Mouse (Mus musculus): ENCODE measurements at regions not wholly inside any gene's neighbourhood (a gene's known extent, or its start where the extent isn't known, plus 50 kb on each side); places are given as distances from the start of the nearest gene placed in this dataset.

GRCm38 (mm10) chr4:70705128-70705752 is 170.4 kb upstream of the Megf9 start:
- no peak for ATAC-seq (ENCODE audit: low read depth)
- H3K27ac ChIP-seq (replicated peaks), result no peak overlapping the region
- H3K36me3 ChIP-seq, result no peaks in the 10 kb centered on the region
- H3K4me2 ChIP-seq, result no peak overlapping the region
- no peak overlapping the region for H3K9ac ChIP-seq
- H3K27me3 ChIP-seq, result no peaks in the 10 kb centered on the region
- H3K4me3 ChIP-seq, result no peak overlapping the region
- WGBS, result 73% methylated on average over 3 of the region's 3 CpGs
- H3K9me3 ChIP-seq, result no peaks in the 10 kb centered on the region
- no peaks in the 10 kb centered on the region for H3K4me1 ChIP-seq (replicated peaks)

- 85% methylated on average over 1 of the region's 1 CpGs for WGBS
- H3K27me3 ChIP-seq, result no peaks in the 10 kb centered on the region
Observed at GRCm38 (mm10) chr4:70700894-70701293, 166.1 kb upstream of the Megf9 start.

GRCm38 (mm10) chr4:70664181-70664580 is 129.4 kb upstream of the Megf9 start:
- ATAC-seq (ENCODE audit: low read depth), result no peak
- Histone ChIP-seq H3K4me1 (replicated peaks) (no peaks in the 10 kb centered on the region), H3K4me3 (no peak overlapping the region), H3K27me3 (no peaks in the 10 kb centered on the region), H3K9ac (no peak overlapping the region), H3K36me3 (no peaks in the 10 kb centered on the region), H3K27ac (replicated peaks) (no peak overlapping the region), H3K4me2 (no peak overlapping the region), H3K9me3 (no peaks in the 10 kb centered on the region)
- WGBS, result 86% methylated on average over 1 of the region's 1 CpGs

More at GRCm38 (mm10) chr4:70700894-70701293, 166.1 kb upstream of the Megf9 start:
- no peak overlapping the region for H3K4me2 ChIP-seq
- no peaks in the 10 kb centered on the region for H3K9me3 ChIP-seq
- H3K9ac ChIP-seq, result no peak overlapping the region
- no peak for ATAC-seq (ENCODE audit: low read depth)
- H3K4me3 ChIP-seq, result no peak overlapping the region
- H3K27ac ChIP-seq (replicated peaks), result no peak overlapping the region
- no peaks in the 10 kb centered on the region for H3K36me3 ChIP-seq
- no peaks in the 10 kb centered on the region for H3K4me1 ChIP-seq (replicated peaks)

- no peak overlapping the region for H3K4me3 ChIP-seq
- no peak overlapping the region for H3K27ac ChIP-seq (replicated peaks)
- no peak overlapping the region for H3K9ac ChIP-seq
- no peak for ATAC-seq (ENCODE audit: low read depth)
- H3K9me3 ChIP-seq, result no peaks in the 10 kb centered on the region
- H3K4me2 ChIP-seq, result no peak overlapping the region
- 47% methylated on average over 2 of the region's 2 CpGs for WGBS
- no peaks in the 10 kb centered on the region for H3K36me3 ChIP-seq
- no peaks in the 10 kb centered on the region for H3K27me3 ChIP-seq
- H3K4me1 ChIP-seq (replicated peaks), result no peaks in the 10 kb centered on the region
Observed at GRCm38 (mm10) chr4:70621431-70621837, 86.6 kb upstream of the Megf9 start.

GRCm38 (mm10) chr4:70619636-70620287 is 85.0 kb upstream of the Megf9 start:
- ATAC-seq (ENCODE audit: low read depth), result no peak
- H3K9me3 ChIP-seq, result no peaks in the 10 kb centered on the region
- H3K36me3 ChIP-seq, result no peaks in the 10 kb centered on the region
- WGBS, result 92% methylated on average over 8 of the region's 8 CpGs
- H3K9ac ChIP-seq, result no peak overlapping the region
- no peak overlapping the region for H3K4me3 ChIP-seq
- no peaks in the 10 kb centered on the region for H3K27me3 ChIP-seq
- H3K4me1 ChIP-seq (replicated peaks), result no peaks in the 10 kb centered on the region
- no peak overlapping the region for H3K27ac ChIP-seq (replicated peaks)
- H3K4me2 ChIP-seq, result no peak overlapping the region

GRCm38 (mm10) chr4:70615794-70616193 is 81.0 kb upstream of the Megf9 start:
- H3K4me1 ChIP-seq (replicated peaks), result no peaks in the 10 kb centered on the region
- H3K4me2 ChIP-seq, result no peak overlapping the region
- no peaks in the 10 kb centered on the region for H3K9me3 ChIP-seq
- H3K27me3 ChIP-seq, result no peaks in the 10 kb centered on the region
- no peak overlapping the region for H3K9ac ChIP-seq
- H3K4me3 ChIP-seq, result no peak overlapping the region
- H3K36me3 ChIP-seq, result no peaks in the 10 kb centered on the region
- no peak overlapping the region for H3K27ac ChIP-seq (replicated peaks)
- no peak for ATAC-seq (ENCODE audit: low read depth)
- WGBS, result 74% methylated on average over 4 of the region's 4 CpGs

GRCm38 (mm10) chr4:70614411-70614810 is 79.6 kb upstream of the Megf9 start:
- WGBS, result 54% methylated on average over 5 of the region's 5 CpGs

GRCm38 (mm10) chr4:70603209-70603852 is 68.5 kb upstream of the Megf9 start:
- H3K9ac ChIP-seq, result no peak overlapping the region
- no peak overlapping the region for H3K27ac ChIP-seq (replicated peaks)
- H3K4me2 ChIP-seq, result no peak overlapping the region
- no peak overlapping the region for H3K4me3 ChIP-seq
- H3K27me3 ChIP-seq, result peaks cover 3% of the 10 kb centered on the region
- no peaks in the 10 kb centered on the region for H3K9me3 ChIP-seq
- ATAC-seq (ENCODE audit: low read depth), result peak; percentile 50; the same call in 1 of the 2 replicates
- H3K36me3 ChIP-seq, result no peaks in the 10 kb centered on the region
- no peaks in the 10 kb centered on the region for H3K4me1 ChIP-seq (replicated peaks)
- WGBS, result 25% methylated on average over 3 of the region's 3 CpGs

More at GRCm38 (mm10) chr4:70614411-70614810, 79.6 kb upstream of the Megf9 start:
- no peak overlapping the region for H3K4me3 ChIP-seq
- no peaks in the 10 kb centered on the region for H3K36me3 ChIP-seq
- no peak overlapping the region for H3K27ac ChIP-seq (replicated peaks)
- H3K9me3 ChIP-seq, result no peaks in the 10 kb centered on the region
- no peak overlapping the region for H3K4me2 ChIP-seq
- no peak overlapping the region for H3K9ac ChIP-seq
- H3K4me1 ChIP-seq (replicated peaks), result no peaks in the 10 kb centered on the region
- H3K27me3 ChIP-seq, result no peaks in the 10 kb centered on the region
- ATAC-seq (ENCODE audit: low read depth), result no peak

GRCm38 (mm10) chr4:70601301-70601700 is 66.5 kb upstream of the Megf9 start:
- peak; percentile 59; the same call in 1 of the 2 replicates for ATAC-seq (ENCODE audit: low read depth)
- no peak overlapping the region for H3K4me2 ChIP-seq
- WGBS, result 11% methylated on average over 4 of the region's 4 CpGs

More at GRCm38 (mm10) chr4:70601301-70601700, 66.5 kb upstream of the Megf9 start:
- Histone ChIP-seq H3K9me3 (no peaks in the 10 kb centered on the region), H3K27ac (replicated peaks) (no peak overlapping the region), H3K4me1 (replicated peaks) (no peaks in the 10 kb centered on the region), H3K27me3 (peaks cover 3% of the 10 kb centered on the region), H3K36me3 (no peaks in the 10 kb centered on the region), H3K9ac (no peak overlapping the region), H3K4me3 (no peak overlapping the region)

Data from neural tube, embryonic 13.5 days (tissue).